Mouse (Mus musculus) neutrophil, adult 59 days (primary cell): ENCODE measurements around the gene Pcdh18. TPM values are rescaled to one million over a fixed set of nuclear protein-coding genes. Genes with fewer than 3 reads are reported as not detected.

Experiments used
- total RNA-seq, 2 experiments: library from RNA; stranded (reverse); gene quantifications; 1 replicate in 1 of 2; 2 replicates in 1 of 2; pipeline ENCODE4 v1.2.4; 2023

Pcdh18 gene
- total RNA-seq: under 1 TPM; 0.11 to 0.22 TPM

GRCm38 (mm10) chr3:49756870-49757625 is at the start of gene Pcdh18:
TSS of gene Pcdh18 (minus strand) at chr3:49757325.

